Mouse (Mus musculus) erythroblast, embryonic 14.5 days (primary cell): ENCODE results near the gene Pagr1a. TPM values are rescaled to one million over a fixed set of nuclear protein-coding genes. Genes with fewer than 3 reads are reported as not detected.

Experiments
- H3K27me3 ChIP-seq: 2 replicates; pipeline ENCODE4 v1.6.1; 2012; ENCODE audit warnings: inconsistent platforms; ENCODE audit not compliant: control insufficient read depth
- H3K36me3 ChIP-seq: 2 replicates; pipeline ENCODE4 v1.6.1; 2012; ENCODE audit warnings: mild to moderate bottlenecking, inconsistent platforms; ENCODE audit not compliant: control insufficient read depth
- H3K4me1 ChIP-seq: 2 replicates; pipeline ENCODE4 v1.6.1; 2012; ENCODE audit warnings: inconsistent platforms; ENCODE audit not compliant: control insufficient read depth
- H3K4me3 ChIP-seq: replicated peaks from 2 replicates; pipeline ENCODE3; 2012; ENCODE audit warnings: moderate library complexity, mild to moderate bottlenecking, inconsistent platforms
- H3K9me3 ChIP-seq: 2 replicates; pipeline ENCODE4 v1.6.1; 2012; ENCODE audit warnings: low read length, inconsistent platforms, mixed read lengths; ENCODE audit not compliant: control insufficient read depth
- GATA1 ChIP-seq: IDR thresholded peaks from 2 replicates; pipeline ENCODE4 v1.6.1; 2012; ENCODE audit warnings: low read length, inconsistent platforms, mixed read lengths
- TAL1 ChIP-seq: IDR thresholded peaks from 3 replicates; pipeline ENCODE4 v1.6.1; 2012; ENCODE audit warnings: low read length, inconsistent platforms, mixed read lengths
- polyA plus RNA-seq: library from polyadenylated mRNA; stranded (reverse); fragments of >175 nt; gene quantifications from 2 replicates; pipeline ENCODE4 v1.2.3, GENCODE M21; 2012

Pagr1a gene
- polyA plus RNA-seq, 1 experiment, result 8.2 TPM

- Histone ChIP-seq H3K36me3 (peaks cover 85% of the 10 kb centered on the region), H3K27me3 (no peaks in the 10 kb centered on the region), H3K9me3 (no peaks in the 10 kb centered on the region), H3K4me3 (peak within 1 kb of the TSS; percentile 94), H3K4me1 (peaks cover 78% of the 10 kb centered on the region)
- TF ChIP-seq TAL1 (no peak), GATA1 (no peak)
These were observed 10.0 kb upstream of the Pagr1a start, which contains the start of gene Maz for GRCm38 (mm10) chr7:127026984-127027726. Gene Maz, minus strand, starts transcription at chr7:127027037.

GRCm38 (mm10) chr7:127026616-127026983 is 9.4 kb upstream of the Pagr1a start:
- Histone ChIP-seq H3K36me3 (peaks cover 85% of the 10 kb centered on the region), H3K27me3 (no peaks in the 10 kb centered on the region), H3K9me3 (no peaks in the 10 kb centered on the region), H3K4me1 (peaks cover 80% of the 10 kb centered on the region), H3K4me3 (peak overlapping the region; percentile 94)
- no peak for TF ChIP-seq GATA1
- no peak for TF ChIP-seq TAL1

- H3K27me3 ChIP-seq, result peaks cover 2% of the 10 kb centered on the region; the same call in 1 of the 2 replicates
- no peak for TF ChIP-seq TAL1
- no peak for TF ChIP-seq GATA1
- H3K9me3 ChIP-seq, result no peaks in the 10 kb centered on the region
- peaks cover 80% of the 10 kb centered on the region for H3K4me1 ChIP-seq
- H3K4me3 ChIP-seq, result peak overlapping the region; percentile 94
- H3K36me3 ChIP-seq, result peaks cover 85% of the 10 kb centered on the region
These were observed 9.0 kb upstream of the Pagr1a start for GRCm38 (mm10) chr7:127026161-127026600.

- Histone ChIP-seq H3K36me3 (peaks cover 80% of the 10 kb centered on the region), H3K4me1 (peaks cover 80% of the 10 kb centered on the region)
These were observed 8.5 kb upstream of the Pagr1a start for GRCm38 (mm10) chr7:127025556-127026160.

GRCm38 (mm10) chr7:127024755-127025555 is 7.8 kb upstream of the Pagr1a start:
- H3K27me3 ChIP-seq, result peaks cover 7% of the 10 kb centered on the region
- TF ChIP-seq TAL1 (no peak), GATA1 (no peak)
- H3K4me1 ChIP-seq, result peaks cover 76% of the 10 kb centered on the region
- H3K9me3 ChIP-seq, result no peaks in the 10 kb centered on the region
- H3K4me3 ChIP-seq, result peak overlapping the region; percentile 94
- peaks cover 73% of the 10 kb centered on the region for H3K36me3 ChIP-seq

More at GRCm38 (mm10) chr7:127025556-127026160, 8.5 kb upstream of the Pagr1a start:
- H3K27me3 ChIP-seq, result peaks cover 5% of the 10 kb centered on the region
- TF ChIP-seq TAL1 (no peak), GATA1 (no peak)
- H3K9me3 ChIP-seq, result no peaks in the 10 kb centered on the region
- peak overlapping the region; percentile 94 for H3K4me3 ChIP-seq

- no peaks in the 10 kb centered on the region for H3K9me3 ChIP-seq
- peak overlapping the region; percentile 94 for H3K4me3 ChIP-seq
- H3K36me3 ChIP-seq, result peaks cover 64% of the 10 kb centered on the region
- no peak for TF ChIP-seq TAL1
- no peak for TF ChIP-seq GATA1
- H3K4me1 ChIP-seq, result peaks cover 71% of the 10 kb centered on the region
- H3K27me3 ChIP-seq, result peaks cover 7% of the 10 kb centered on the region
These were observed 6.9 kb upstream of the Pagr1a start for GRCm38 (mm10) chr7:127023896-127024690.

- Histone ChIP-seq H3K4me3 (peak overlapping the region; percentile 94), H3K9me3 (no peaks in the 10 kb centered on the region), H3K36me3 (peaks cover 56% of the 10 kb centered on the region), H3K27me3 (peaks cover 7% of the 10 kb centered on the region), H3K4me1 (peaks cover 63% of the 10 kb centered on the region)
- no peak for TF ChIP-seq TAL1
- TF ChIP-seq GATA1, result no peak
These were observed 6.1 kb upstream of the Pagr1a start for GRCm38 (mm10) chr7:127023272-127023691.

- H3K4me1 ChIP-seq, result peaks cover 62% of the 10 kb centered on the region
These were observed 5.5 kb upstream of the Pagr1a start for GRCm38 (mm10) chr7:127022528-127023271.

More at GRCm38 (mm10) chr7:127022528-127023271, 5.5 kb upstream of the Pagr1a start:
- H3K27me3 ChIP-seq, result peaks cover 7% of the 10 kb centered on the region
- TF ChIP-seq TAL1 (no peak), GATA1 (no peak)
- H3K9me3 ChIP-seq, result no peaks in the 10 kb centered on the region
- peak overlapping the region; percentile 94 for H3K4me3 ChIP-seq
- H3K36me3 ChIP-seq, result peaks cover 50% of the 10 kb centered on the region
